Mouse (Mus musculus): ENCODE measurements at regions not wholly inside any gene's neighbourhood (a gene's known extent, or its start where the extent isn't known, plus 50 kb on each side); places are given as distances from the start of the nearest gene placed in this dataset.
A peak's percentile ranks its signal among the peaks of the same experiment; 100 is the strongest.

- no peak for DNase-seq (ENCODE audit: low spot score)
These were observed 136.1 kb upstream of the Cdkn2b start for GRCm38 (mm10) chr4:89446765-89447487.

DNA sequence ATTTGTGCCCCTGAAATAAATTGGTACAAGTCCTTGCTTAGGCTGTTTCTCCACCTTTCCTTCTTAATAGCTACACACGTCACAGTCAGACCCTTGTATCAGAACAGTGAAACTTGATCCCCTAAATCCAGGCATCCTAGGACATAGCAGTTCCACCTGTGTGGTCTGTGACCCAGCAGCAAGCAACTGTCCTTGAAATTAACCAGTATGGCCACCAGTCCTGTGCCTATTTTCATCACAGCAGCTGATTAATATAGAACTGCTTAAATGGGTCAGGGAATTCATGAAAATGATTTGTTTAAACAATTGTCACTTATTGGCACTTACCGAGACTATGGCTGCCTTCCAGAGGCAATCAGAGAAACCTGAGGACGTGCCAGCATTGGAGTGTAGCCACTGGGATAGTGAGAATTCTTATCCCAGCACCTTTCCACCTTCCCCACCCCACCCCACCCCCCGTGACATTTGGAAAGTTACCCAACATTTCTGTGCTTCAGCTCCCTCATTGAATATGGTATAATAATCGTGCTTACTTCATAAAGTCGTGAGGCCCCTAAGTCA lies 135.4 kb upstream of the Cdkn2b start:
- DNase-seq (ENCODE audit: low spot score), result no peak

DNA sequence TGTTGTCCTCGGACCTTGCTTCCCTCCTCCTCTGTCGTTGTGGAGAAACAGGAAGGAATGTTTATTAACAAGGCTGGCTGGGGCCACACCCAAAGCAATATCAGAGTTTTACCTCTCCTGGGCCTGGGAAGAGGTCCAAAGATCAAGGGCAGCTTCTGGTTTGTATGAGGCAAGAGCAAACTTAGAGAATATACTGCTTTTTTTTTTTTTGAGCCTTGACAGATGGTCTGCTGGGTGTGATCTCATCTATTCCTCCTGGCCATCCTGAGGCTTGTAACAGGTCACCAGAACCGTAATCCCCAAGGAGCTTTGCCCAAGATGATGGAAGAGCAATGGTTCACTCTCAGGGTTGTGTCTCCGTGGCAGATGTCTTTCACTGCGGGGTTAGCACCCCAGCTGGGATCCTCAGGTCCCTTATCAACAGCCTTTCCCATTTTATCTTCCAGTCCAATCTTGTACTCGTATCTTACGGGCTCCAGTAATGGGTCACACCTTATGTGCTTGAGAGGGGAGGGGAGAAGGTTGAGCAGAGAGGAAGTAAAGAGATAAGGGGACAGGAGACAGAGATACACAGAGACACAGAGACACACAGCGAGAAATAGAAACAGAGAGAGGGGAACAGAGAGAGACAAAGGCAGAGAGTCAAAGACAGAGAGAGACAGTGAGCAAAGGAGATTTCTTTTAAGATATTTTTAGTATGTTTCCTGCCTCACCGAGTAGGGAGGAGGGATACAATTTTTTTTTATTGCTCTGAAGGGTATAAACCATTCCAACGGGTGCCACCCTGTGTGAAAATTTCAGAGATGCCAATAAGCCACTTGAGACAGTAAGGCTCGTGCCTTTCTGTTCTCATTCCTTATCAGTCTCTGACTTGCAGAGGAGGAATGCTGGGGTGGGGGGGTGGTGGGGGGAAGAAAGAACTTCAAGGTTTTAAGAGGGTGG lies 134.6 kb upstream of the Cdkn2b start:
- DNase-seq (ENCODE audit: low spot score), result no peak

DNA sequence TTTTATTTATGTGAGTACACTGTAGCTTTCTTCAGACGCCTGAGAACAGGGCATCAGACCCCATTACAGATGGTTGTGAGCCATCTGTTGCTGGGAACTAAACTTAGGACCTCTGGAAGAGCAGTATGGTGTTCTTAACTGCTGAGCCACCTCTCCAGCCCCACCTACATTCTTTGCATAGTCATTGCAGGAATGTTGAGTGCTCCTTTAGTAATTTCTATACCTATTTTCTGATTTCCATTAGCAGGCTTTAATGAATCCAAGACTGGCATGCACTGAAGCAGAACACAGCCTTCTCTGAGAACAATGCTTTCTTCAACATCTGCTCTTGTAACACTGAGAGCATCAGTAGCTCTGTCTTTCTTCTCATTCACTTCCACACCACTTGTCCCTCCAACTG lies 131.7 kb upstream of the Cdkn2b start:
- no peak for DNase-seq (ENCODE audit: low spot score)

GRCm38 (mm10) chr4:89440821-89441220 lies 130.0 kb upstream of the Cdkn2b start:
- DNase-seq (ENCODE audit: low spot score), result no peak

DNA sequence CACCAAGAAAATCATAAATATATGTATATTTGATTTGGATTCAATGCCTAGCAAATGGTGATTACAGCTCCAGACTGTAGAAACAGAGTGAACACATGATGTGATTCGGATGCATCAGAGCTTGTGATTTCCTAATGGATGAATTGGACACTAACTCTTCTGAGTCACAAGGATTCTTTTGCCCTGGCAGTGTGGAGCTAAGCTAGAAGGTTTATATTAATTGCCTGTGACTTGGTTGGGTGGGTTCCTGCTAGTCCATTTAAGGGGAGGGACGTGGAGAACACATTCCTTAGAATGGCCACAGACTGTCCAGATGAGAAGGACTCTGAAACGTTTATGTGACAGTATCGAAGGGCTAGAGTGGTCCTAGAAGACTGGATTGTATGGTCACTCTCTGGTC lies 129.5 kb upstream of the Cdkn2b start:
- no peak for DNase-seq (ENCODE audit: low spot score)

GRCm38 (mm10) chr4:89438665-89439064 lies 127.8 kb upstream of the Cdkn2b start:
- no peak for DNase-seq (ENCODE audit: low spot score)

GRCm38 (mm10) chr4:89436764-89437163 lies 125.9 kb upstream of the Cdkn2b start:
- no peak for DNase-seq (ENCODE audit: low spot score)

DNA sequence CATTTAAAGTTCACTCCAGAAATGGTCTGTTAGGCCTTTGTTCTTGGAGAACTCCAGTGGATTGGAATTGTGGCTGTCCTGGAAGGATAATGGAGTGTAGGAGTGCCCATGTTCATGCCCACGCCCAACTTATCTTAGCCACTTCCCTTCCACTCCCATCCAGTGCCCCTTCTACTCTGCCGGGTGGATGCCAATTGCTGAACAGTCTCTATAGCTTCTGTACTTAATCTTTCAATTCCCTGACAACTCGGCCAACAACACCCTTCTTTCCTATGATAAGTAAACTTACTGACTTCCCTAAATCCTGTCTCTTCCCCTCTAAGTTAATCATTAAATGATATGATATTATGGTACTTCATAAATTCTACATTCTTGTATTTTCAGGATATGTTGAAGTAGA lies 123.3 kb upstream of the Cdkn2b start:
- DNase-seq (ENCODE audit: low spot score), result no peak

- DNase-seq (ENCODE audit: low spot score), result no peak
These were observed 122.7 kb upstream of the Cdkn2b start for GRCm38 (mm10) chr4:89433528-89433927.

DNA sequence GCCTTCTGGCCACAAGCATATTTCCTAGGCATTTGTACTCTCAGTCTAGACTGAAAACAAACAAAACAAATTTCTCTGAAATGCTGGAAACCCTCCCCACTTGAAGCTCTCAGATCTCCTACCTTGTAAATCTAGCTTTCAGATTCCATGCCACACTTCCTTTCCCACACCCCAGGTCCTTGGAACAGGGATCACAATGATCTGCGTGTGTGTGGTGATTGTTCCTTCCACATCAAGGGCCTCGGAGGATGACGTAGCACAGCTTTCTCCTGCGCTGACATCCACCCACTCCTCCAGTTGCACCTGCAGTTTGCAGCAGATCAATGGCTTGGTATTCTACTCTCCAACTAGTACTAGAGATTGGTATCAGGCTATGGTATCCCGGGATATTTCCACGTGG lies 120.7 kb upstream of the Cdkn2b start:
- DNase-seq (ENCODE audit: low spot score), result no peak

DNA sequence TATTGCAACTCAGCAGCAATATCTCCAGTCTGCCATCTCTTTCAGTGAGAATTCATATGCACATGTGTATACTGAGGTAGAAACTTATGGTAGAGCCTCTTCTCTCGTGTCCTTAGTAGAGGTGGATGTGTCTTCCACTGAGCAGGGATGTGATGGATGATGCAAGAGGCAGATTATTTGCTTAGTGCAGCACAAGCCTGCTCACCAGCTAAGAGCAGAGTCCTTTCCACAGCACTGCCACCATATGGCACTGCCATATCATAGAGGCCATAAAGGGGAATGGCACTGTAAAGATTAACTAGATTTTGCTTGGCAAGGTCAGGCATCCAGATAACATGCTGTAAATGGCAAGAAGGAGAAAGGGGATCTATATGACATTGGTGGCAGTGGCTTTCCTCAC lies 117.6 kb upstream of the Cdkn2b start:
- no peak for DNase-seq (ENCODE audit: low spot score)

- DNase-seq (ENCODE audit: low spot score), result peak; percentile 39
These were observed 116.8 kb upstream of the Cdkn2b start for GRCm38 (mm10) chr4:89427345-89428293.

- no peak for DNase-seq (ENCODE audit: low spot score)
These were observed 115.1 kb upstream of the Cdkn2b start for GRCm38 (mm10) chr4:89425916-89426315.

- no peak for DNase-seq (ENCODE audit: low spot score)
These were observed 111.0 kb upstream of the Cdkn2b start for GRCm38 (mm10) chr4:89421694-89422354.

- DNase-seq (ENCODE audit: low spot score), result no peak
These were observed 110.0 kb upstream of the Cdkn2b start for GRCm38 (mm10) chr4:89420868-89421267.

- no peak for DNase-seq (ENCODE audit: low spot score)
These were observed 108.7 kb upstream of the Cdkn2b start for GRCm38 (mm10) chr4:89419507-89419906.

GRCm38 (mm10) chr4:89405624-89406167 lies 94.9 kb upstream of the Cdkn2b start:
- DNase-seq (ENCODE audit: low spot score), result no peak

DNA sequence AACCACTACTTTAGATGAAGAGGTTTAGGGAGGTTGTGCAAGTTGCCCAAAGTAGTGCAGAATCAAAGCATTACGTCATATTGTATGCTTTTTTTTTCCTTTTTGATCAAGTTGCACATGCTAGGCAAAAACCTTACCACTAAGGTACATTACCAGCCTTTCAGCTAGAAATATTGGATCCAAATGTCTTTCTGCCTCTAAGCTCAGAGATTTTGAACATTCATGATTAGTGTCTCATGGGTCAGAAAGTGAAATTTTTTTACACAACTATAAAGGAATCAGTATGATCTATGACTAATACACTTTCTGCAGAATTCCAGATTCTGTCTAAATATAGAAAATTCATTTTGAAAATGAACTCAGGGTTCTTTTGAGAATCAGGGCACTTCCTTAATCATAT lies 92.3 kb upstream of the Cdkn2b start:
- DNase-seq (ENCODE audit: low spot score), result no peak

DNA sequence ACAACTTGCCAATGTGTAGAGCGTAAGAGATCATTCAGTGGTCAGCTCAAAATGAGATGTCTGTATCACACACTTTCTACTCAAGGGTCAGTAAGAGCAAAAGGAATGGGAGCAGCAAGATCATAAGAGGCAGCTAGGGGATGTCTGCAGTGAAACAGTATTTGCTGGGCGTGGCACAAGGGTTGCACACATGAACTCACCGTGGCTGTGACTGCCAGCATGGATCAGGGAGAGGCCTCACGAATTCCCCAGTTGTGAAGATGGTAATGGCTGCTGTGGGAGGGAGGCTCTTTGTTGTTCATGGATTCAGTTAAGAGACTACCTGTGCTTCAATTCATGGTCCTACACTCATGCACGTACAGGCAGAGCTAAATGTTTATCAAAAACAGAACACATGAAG lies 91.5 kb upstream of the Cdkn2b start:
- DNase-seq (ENCODE audit: low spot score), result no peak

DNA sequence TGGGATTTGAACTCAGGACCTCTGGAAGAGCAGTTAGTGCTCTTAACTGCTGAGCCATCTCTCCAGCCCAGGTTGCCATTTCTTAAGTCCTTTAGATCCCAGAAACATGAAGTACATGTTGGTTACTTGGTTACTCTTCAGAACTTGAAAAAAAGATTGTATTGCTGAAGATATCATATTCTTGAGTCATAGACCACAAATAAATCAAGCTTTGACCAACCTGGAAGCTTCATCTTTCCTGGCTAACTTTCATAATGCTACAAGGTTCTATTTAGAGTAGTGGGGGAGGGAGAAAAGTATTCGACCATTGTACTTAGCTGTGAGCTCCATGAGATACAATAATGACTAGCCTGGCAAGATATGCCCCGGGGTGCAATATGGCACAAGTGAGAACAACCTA lies 90.9 kb upstream of the Cdkn2b start:
- DNase-seq (ENCODE audit: low spot score), result no peak

All from embryo, embryonic 10.5 days (tissue).